Mouse (Mus musculus) CD4-positive, CD25-positive, alpha-beta regulatory T cell, adult 2 months (primary cell): ENCODE measurements at regions not wholly inside any gene's neighbourhood (a gene's known extent, or its start where the extent isn't known, plus 50 kb on each side); places are given as distances from the start of the nearest gene placed in this dataset.

Experiments used
- DNase-seq: peaks from one replicate; pipeline ENCODE4 v3.0.0-alpha.2; 2012; ENCODE audit warnings: low read depth, low spot score

DNA sequence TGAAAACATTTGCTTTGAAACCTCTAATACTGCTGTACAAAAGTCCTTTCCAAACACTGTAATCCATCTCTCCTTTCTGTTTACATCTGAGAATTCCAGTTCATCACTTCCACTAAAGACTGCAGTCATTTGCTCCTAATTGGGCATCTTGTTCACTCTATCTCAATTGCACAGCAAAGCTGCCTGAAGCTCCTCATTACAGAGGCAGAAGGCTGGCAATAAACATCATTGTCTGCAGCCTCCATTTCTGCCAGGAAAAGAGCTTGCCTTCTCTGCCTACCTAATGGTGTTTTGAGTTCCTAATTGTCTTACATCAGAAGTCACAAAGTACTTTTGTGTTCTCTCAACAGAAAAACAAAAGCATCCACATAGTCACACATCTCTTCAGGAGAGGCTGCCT lies 207.7 kb downstream of the Kcnj2 start:
- DNase-seq, result no peak

DNA sequence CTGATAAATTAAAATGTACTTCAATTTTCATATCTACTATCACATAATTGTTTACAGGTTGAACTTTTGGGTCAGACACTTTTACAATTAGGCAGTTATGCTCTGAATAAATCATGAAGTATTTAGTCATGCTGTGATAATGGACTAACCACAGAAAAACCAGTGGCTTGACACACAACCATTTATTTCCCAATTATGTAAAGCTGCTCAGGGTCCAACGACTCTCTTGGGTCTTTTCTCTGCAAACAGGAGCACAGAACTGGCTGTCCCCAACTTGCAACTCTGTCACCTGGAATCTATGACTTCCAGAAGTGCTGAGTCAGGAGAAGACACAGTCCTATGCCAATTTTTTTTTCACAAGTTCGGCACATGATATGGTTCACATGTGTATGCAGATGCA lies 214.8 kb downstream of the Kcnj2 start:
- no peak for DNase-seq

DNA sequence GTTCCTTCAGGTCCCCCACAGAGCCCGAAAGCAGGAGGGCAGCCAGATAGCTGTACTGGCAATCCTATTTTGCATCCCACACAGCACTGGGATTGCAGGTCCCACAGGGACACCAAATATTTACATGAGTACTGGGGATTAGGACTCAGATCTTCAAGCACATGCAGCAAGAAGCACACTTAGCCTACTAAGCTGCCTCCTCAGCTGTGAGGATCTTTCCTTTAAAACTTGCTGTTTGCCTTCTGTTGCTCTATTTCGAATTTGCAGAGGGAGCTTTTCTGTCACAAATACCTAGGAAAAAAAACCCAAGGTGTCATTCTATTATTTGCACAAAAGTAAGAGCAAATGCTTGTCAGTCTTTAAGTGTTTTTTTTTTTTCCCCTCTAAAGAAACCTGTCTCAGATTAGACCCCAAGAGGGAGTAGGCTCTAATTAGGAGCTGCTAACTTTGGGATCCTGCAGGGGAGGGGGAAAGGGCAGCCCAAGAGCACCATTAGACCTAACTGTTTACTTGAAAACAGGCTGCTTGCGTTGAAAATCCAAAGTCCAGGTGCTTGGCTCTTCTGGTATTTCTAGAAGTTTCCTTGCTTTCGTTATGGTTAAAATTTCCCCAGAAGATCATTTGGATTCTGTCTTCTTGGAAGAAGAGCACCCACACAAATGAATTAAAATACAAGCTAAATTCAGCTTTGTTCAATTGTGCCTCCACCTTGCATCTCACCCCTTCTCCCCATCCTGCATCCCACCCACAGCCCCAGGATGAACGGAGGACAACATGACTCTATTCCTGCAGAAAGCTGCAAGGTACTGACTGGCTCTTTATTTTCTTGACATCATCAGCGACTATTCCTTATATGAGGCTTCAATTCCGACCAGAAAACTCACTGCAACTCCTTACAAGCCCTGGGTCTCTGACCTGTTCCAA lies 215.5 kb downstream of the Kcnj2 start:
- DNase-seq, result no peak

DNA sequence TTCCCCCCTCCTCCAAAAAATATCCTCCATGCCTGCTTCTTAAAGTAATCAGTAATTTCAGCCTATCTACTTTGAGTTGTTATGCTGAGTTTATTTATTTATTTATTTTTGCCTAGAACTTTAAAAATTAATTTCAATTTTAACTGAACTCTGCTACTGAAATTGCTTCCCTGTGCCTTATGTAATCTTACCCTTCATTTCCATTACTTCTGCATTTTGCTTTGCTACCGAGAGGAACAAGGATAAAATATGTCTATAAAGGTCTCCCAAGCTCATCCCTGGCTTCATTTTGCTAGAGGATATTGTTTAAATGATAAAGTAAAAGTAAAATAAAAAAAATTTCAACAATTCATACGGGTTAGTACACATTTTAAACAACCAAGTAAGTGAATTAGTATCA lies 216.3 kb downstream of the Kcnj2 start:
- DNase-seq, result no peak

DNA sequence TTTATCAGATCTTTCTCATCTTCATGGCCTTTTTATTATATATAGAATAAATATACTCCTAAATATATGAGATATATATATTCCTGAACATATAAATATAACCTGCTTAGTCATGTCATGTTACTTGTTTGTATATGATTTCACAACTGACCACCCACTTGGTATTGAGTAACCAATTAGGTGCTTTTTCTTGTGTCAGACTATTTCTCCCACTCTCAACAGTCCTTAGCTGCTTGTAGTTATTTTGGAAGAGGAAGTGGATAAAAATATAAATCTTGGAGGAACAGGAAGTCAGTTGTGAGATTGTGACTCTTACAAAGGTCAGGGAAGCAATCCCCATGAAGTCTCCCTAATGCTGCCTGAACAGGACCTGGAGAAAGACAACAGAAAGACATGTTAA lies 224.6 kb downstream of the Kcnj2 start:
- DNase-seq, result no peak

DNA sequence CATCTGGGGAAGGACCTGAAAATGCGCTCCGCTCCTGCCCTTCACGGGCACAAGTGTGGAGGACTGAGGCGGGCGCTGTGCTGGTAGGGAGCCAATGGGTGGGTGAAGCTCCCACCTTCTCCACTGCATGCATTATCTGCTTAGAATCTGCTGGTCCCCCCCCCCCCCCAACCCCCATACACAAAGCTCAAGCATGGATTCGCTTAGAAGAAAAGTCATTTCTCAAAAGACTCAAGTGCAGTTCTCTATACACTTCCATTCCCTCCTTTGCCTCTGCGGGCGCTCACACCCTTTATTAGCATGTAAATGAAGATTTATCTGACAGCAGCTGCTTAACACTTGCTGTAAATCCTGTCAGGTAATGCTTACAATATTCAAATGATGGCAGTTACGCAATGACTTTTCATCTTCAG lies 230.4 kb downstream of the Kcnj2 start:
- no peak for DNase-seq

DNA sequence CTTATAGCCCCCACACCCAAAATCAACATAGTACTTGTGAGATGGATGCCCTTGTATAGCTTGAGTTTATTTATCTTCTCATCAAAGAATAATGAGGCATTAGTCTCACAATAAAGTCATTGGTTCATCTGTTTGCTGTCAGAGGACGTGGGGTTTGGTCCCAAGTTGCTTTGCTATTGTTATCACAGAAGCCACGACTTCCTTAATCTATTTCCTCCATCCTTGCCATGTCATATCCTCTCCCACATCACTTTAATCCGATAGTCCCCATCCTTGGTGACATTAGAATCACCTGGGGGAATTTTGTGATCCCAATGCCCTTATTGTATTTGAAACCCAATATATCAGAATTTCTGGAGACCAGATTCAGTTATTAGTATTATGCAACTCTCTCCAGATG lies 246.8 kb downstream of the Kcnj2 start:
- no peak for DNase-seq

DNA sequence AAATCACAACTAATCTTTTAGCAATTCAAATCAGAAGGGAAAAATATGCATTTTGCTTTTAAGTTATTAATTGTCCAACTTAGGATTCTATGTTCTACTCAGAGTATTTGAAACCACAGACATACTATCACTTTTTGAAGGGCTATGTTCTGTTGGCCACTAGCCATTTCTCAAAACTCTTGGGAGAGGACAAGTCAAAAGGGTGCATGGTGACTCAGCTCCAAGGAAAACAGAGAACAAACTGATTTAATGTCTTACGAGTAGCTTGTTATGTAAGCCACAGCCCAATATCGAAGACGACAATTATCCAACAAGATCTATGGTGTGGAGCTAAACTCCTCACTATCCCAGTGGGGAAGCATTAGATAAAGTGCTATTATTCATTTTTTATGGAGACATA lies 247.6 kb downstream of the Kcnj2 start:
- DNase-seq, result no peak

DNA sequence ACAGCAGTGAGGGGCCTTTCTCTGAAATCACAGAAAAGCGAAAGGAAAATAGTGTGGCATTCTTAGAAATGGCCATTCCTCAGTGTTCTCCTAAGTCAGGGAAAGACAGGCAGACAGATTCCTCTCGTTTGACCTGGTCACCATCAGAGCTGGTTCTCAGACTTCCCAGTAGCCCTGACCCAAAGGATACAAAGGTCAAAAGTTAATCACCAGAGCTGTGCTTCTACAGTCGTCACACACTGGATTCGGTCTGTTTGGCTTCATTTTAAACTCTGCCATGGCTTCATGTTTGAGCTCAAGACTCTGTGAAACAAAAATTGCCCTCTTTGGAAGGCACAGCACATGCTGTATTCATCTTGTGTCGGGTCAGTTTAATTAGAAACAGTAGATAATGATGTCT lies 255.6 kb downstream of the Kcnj2 start:
- DNase-seq, result no peak

DNA sequence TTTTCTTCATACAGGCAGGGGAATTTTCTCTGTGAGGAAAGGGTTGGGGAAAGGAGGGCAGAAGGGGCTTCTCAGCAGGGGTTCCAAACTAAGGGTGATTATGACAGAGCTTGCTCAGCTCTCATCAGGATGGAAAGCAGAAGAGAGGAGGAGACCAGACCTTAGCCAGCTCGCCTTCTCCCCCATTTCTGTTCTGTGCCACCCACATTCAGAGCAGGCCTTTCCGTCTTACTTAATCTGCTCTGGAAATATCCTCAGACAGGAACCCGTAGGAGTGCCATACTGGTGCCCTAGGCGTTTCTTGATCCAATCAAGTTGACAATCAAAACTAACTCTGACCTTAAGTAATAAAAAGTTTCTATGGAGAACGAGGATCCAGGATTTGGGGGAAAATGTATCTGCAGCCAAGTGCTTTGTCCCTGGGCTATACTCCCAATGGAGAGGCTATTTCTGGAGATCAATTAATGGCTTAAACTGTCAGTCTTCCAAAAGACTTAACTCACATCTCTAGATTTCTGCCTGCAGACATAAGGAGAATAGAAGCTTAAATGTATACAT lies 258.6 kb downstream of the Kcnj2 start:
- no peak for DNase-seq

DNA sequence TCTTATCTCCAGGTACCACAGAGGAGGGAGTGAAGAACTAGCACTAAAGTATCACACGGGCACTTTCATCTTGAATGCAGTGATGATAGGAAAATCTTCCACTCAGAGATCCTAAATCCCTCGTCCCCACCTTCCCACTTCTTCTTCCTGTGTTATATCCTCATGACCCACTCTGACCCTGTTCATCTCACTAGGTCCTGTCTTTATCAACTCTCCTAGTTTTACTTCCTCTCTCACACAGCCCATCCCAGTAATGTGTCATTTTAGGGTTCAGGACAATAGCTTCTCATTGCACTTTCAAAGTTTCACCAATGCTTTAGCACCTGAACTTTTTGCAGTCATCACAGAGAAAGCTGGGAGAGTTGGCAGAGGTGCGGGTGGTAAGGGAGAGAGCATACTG lies 261.0 kb downstream of the Kcnj2 start:
- DNase-seq, result no peak

DNA sequence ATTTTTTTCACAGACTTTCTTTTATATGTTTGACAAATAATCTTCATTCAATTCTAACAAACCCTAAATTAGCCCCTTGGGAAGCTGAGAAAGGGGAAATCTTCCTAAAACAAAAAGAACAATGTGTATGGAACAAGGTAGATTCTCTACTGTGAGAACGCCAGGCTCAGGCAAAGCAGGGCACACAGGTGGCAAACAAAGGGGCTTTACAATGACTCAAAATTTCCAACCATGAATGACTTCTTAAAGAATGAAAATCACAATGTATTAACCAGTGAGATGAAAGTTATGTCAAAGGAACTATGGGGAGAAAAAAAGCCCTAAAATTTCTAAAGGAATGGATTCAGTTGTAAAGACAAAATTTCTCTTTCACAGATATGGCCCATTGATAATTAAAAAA lies 262.3 kb downstream of the Kcnj2 start:
- no peak for DNase-seq

DNA sequence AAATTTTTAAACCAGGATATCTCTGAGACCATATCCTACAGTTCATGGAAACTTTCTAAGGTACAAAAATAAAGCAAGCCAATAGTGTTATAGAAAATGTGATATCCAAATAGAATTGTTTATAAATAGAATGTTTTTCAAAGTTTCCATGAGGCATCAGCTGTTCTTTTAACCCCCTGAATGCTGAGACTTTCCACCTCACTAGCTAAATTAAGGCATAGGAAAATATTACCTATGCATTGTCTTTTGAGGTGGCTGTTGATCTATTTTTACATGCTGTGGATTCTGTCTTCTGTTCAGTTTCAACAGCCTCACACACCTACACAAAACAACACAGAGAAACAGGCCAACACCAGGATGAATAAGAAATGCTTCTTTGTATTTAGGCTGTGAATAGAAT lies 265.6 kb downstream of the Kcnj2 start:
- no peak for DNase-seq

DNA sequence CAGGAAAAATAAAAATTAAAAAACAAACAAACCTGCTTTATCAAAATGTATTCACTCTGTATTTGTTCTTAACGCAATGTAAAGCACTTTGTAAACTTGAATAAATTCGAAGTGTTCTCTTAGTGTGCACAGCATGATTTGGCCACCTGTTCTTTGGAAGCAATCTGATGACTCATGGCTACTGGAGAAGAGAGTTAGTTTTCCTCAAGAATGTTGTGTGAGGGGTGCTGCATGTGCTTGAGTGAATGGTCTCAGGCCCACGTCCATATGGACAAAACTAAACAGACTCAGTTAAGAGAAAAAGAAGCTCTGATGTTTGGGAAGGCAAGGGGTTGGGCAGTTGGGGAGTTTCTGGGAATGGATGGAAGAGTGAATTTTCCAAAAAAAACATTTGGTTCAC lies 267.1 kb downstream of the Kcnj2 start:
- no peak for DNase-seq

DNA sequence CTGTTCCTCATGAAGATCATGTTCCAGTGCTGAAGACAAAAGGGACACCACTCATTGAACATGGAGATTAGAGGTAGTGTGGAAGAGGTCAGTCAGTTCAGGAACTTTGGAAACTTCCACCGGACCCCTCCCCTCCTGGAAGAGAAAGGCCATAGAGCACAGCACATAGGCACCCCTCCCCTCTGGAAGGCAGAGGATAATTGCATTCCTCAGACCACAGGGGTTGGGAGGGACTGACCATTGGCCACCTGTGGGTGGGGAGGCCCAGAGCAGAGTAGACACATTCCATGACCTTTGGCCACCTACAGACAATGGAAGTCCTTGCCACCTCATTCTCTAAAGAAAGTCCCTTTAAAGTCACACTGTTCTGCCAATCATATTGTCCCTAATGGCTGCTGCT lies 281.6 kb downstream of the Kcnj2 start:
- no peak for DNase-seq

DNA sequence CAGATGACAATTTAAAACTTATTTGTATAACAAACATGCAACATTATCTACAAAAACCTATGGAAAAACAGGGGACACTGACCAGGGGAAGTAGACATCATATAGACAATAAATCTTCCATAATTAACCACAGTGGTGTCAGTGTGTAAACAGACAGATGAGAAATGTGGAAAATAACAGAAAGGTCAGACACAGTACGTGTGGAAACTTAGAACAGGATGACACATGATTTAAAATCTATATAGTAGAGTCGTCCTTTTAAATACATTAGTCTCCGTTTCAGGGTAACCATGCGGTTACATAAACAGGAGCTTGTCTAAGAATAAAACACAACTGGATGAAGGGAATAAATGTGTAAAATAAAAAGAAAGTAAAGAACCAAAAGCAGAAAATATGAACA lies 284.1 kb downstream of the Kcnj2 start:
- DNase-seq, result no peak

DNA sequence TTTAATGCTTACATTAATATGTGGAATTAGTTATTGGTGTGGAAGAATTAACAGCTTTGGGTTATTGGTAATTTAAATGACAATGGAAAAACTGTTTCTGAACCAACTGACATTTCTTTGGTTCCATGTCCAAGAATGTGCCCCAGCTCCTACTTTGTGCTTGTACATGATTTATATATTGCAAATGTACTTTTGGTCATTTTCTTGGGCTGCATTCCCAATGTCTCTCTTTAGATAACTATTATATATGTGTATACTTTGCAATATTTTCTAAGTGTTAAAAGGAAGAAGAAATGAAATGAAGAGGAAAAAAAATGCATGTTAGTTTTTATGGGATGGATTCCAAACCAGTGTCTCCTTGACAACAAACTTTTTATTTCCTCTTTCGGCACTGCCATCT lies 297.4 kb downstream of the Kcnj2 start:
- DNase-seq, result no peak

DNA sequence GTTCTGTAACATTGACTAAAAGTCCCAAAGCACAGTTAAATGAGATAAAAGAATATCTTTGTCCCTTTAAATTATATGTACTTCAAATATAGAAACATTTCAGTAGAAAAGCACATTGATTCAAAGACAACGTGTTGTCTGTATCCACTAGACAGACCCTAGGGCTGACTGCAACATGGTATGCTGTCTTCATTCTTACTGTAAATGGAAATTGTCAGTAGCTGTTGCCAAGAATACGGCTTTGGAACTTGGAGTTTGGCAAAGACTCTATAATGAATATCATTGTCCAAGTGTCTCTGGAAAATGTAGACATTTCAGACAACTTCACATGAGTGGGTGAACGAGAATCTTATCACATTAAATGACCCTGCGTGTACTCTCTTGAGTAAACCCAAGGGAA lies 311.2 kb downstream of the Kcnj2 start:
- no peak for DNase-seq

DNA sequence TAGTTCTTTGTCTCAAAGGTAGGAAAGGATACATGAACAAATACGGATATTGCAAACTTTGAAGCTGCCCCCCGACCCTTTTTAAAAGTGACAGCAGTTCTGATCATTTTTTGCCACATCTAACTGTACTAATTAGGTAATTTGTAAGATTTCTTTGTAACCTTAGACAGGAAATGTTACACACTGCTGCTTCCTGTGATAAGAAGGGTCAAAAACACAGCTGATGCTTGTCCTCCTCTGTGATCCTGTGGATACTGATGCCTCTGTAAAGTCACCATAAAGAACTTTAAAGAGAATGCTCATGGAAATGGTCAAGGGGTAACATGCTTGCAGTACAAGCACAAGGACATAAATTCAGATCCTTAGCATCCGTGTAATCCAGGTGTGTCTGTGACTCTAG lies 313.9 kb downstream of the Kcnj2 start:
- DNase-seq, result no peak

DNA sequence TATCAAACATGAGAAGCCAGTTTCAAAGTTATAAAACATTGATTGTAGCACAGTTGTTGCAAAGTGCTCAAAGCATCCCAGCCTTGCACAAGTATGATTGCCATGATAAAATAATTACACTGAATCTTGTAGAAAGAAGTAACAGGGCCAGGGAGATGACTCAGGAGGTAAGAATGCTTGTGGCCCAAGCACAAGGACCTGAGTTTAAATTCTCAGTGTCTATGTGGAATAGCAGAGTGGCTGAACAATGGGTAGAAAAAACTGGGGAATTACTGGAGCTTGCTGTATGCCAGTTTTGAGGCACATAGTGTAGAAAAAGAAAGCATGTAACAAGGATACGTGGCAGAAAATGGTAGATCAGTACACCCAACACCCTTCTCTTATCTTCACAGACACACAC lies 332.7 kb downstream of the Kcnj2 start:
- DNase-seq, result no peak

DNA sequence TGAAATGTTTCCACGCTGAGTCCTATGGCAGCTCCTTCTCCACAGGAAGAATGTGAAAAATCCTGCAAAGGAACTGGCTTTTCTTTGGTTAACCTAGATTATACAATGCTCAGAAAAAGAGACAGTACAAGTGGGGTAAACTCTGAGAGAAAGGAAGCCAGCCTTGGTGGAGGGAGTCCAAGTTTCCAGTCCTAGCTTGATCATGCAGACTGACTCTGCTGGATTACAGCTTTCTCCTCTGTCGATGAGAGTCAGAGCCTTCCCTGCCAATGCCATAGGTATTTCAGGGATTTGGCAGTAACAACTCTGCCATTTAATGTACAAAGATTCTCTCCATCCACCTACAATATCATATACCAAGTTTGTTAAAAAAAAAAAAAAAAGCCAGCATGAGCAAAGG lies 343.3 kb downstream of the Kcnj2 start:
- no peak for DNase-seq

DNA sequence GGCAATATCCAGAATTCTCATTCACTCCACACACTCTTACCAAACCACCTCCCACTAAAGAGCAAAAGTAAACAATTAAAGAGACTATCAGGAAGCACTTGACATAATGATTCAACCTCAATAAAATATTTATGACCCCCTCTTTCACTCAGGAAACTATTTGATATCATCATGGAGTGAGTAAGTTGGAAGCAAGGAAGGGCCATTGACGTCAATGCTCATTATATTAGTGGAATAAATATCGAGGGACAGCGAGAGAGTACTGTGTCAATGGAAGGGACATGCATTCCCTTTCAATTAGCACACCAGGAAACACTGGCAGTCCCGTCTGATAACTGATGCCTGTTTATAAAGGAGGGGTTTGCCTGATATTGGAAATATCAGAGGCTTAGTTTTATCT lies 358.9 kb downstream of the Kcnj2 start:
- DNase-seq, result no peak

DNA sequence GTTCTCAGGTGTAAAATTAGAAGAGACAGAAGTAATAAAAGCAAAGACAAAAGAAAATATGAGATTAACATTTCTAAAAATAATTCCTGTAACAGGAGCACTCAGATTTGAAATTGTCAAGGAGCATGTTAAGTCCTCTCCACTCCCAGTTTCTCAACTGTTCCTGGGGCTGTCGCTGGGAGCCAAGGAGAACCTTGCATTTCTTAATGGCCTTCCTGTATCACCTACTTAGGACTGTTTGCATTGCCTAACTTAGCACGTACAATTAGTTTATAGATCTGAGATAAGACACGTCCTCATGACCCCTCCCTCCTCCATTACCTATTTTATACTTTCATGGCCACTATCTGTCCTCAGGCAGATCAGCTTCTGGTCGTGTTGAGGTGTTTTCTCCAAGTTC lies 360.8 kb downstream of the Kcnj2 start:
- DNase-seq, result no peak

DNA sequence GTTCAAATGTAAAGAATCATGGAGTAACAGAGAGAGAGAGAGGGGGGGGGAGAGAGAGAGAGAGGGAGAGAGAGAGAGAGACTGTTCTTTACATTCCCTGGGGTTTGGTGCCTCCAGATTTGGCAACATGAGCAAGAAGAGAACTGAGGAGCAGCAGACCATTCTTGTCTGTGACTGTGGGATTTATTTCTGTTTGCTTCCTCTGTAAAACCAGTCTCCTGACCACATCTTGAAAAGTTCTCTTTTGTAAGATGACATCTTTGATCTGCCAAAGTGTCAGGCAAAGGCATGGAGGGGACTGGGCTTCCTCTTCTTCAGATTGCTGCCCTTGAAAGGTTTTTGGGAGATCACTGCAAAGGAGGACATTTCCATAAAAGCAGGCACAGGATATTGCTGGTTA lies 376.3 kb downstream of the Kcnj2 start:
- no peak for DNase-seq
